Comparison of ENCODE assay signal across 17 mouse cellular contexts in genomic region chr3:29732626-29733025, GRCm38 (mm10).
"Had no signal": no experiment of that assay in that cellular context is flagged by ENCODE, and none has a peak within 500 bp of the region (broad histone marks: within the 10 kb centered on the region; RNA-seq: fewer than 3 reads in every experiment).

No protein-coding gene starts in this region.

- H3K4me1 ChIP-seq: liver, embryonic 15.5 days; lung, embryonic 15.5 days; megakaryocyte, embryonic 14.5 days; midbrain, embryonic 13.5 days; midbrain, embryonic 15.5 days; neural tube, embryonic 12.5 days; stomach, embryonic 15.5 days had no signal

- H3K36me3 ChIP-seq: liver, embryonic 15.5 days; lung, embryonic 15.5 days; midbrain, embryonic 13.5 days; midbrain, embryonic 15.5 days; neural tube, embryonic 12.5 days; stomach, embryonic 15.5 days had no signal

- H3K4me2 ChIP-seq: liver, embryonic 15.5 days; lung, embryonic 15.5 days; midbrain, embryonic 11.5 days; midbrain, embryonic 13.5 days; midbrain, embryonic 15.5 days; neural tube, embryonic 12.5 days; stomach, embryonic 15.5 days had no signal

- H3K9me3 ChIP-seq: liver, embryonic 15.5 days; lung, embryonic 15.5 days; megakaryocyte, embryonic 14.5 days; midbrain, embryonic 13.5 days; midbrain, embryonic 15.5 days; neural tube, embryonic 12.5 days; stomach, embryonic 15.5 days had no signal

- ATAC-seq: lung, postnatal 0 days; midbrain, embryonic 13.5 days; midbrain, embryonic 15.5 days had no signal

- H3K4me3 ChIP-seq: liver, embryonic 15.5 days; lung, embryonic 15.5 days; megakaryocyte, embryonic 14.5 days; midbrain, embryonic 13.5 days; midbrain, embryonic 15.5 days; neural tube, embryonic 12.5 days; stomach, embryonic 15.5 days had no signal

- DNase-seq: lung, postnatal 14 days; lung, postnatal 36 days; right cerebral cortex, postnatal 14 days; thymus, adult 2 months; thymus, postnatal 25 days; thymus, postnatal 4 days had no signal

- H3K9ac ChIP-seq: liver, embryonic 15.5 days; lung, embryonic 15.5 days; midbrain, embryonic 13.5 days; midbrain, embryonic 15.5 days; neural tube, embryonic 12.5 days; stomach, embryonic 15.5 days had no signal

- H3K27me3 ChIP-seq: liver, embryonic 15.5 days; lung, embryonic 15.5 days; megakaryocyte, embryonic 14.5 days; midbrain, embryonic 13.5 days; neural tube, embryonic 12.5 days; stomach, embryonic 15.5 days had no signal

- H3K27ac ChIP-seq: liver, embryonic 15.5 days; lung, embryonic 15.5 days; macrophage; midbrain, embryonic 13.5 days; midbrain, embryonic 15.5 days; neural tube, embryonic 12.5 days; stomach, embryonic 15.5 days; stomach, postnatal 0 days had no signal
